Mouse (Mus musculus) thymus, postnatal 14 days (tissue): ENCODE data around the gene Kcnk1.

Experiments
- DNase-seq: peaks from one replicate; pipeline ENCODE4 v3.0.0; 2021

The Kcnk1 gene

GRCm38 (mm10) chr8:126062844-126063243 is 67.9 kb downstream of the Kcnk1 start:
- DNase-seq, result no peak

- no peak for DNase-seq
Observed at GRCm38 (mm10) chr8:126063832-126064409, 69.0 kb downstream of the Kcnk1 start.

GRCm38 (mm10) chr8:126064587-126065145 is 69.7 kb downstream of the Kcnk1 start:
- no peak for DNase-seq

- no peak for DNase-seq
Observed at GRCm38 (mm10) chr8:126067306-126067705, 72.3 kb downstream of the Kcnk1 start.

- DNase-seq, result no peak
Observed at GRCm38 (mm10) chr8:126068136-126068535, 73.2 kb downstream of the Kcnk1 start.

- no peak for DNase-seq
Observed at GRCm38 (mm10) chr8:126072678-126073077, 77.7 kb downstream of the Kcnk1 start.

- DNase-seq, result no peak
Observed at GRCm38 (mm10) chr8:126073141-126073740, 78.3 kb downstream of the Kcnk1 start.

GRCm38 (mm10) chr8:126074111-126074510 is 79.1 kb downstream of the Kcnk1 start:
- DNase-seq, result no peak

GRCm38 (mm10) chr8:126075400-126075799 is 80.4 kb downstream of the Kcnk1 start:
- DNase-seq, result peak; percentile 67
